Mouse (Mus musculus): ENCODE measurements at regions not wholly inside any gene's neighbourhood (a gene's known extent, or its start where the extent isn't known, plus 50 kb on each side); places are given as distances from the start of the nearest gene placed in this dataset.
A peak's percentile ranks its signal among the peaks of the same experiment; 100 is the strongest.
"Not testable (repeated sequence)": the region's sequence is repeated elsewhere in the genome, so short reads cannot be mapped to it uniquely, and the experiment has no call there.

GRCm38 (mm10) chr16:30790551-30791001 is 191.1 kb downstream of the Fam43a start:
- ATAC-seq (replicated peaks; ENCODE audit: low FRiP score, low TSS enrichment, poor library complexity, severe bottlenecking), result peak; percentile 52; the same call in 1 of the 2 replicates

GRCm38 (mm10) chr16:30791048-30791855 is 191.7 kb downstream of the Fam43a start:
- no peak for ATAC-seq (replicated peaks; ENCODE audit: low FRiP score, low TSS enrichment, poor library complexity, severe bottlenecking)

GRCm38 (mm10) chr16:30792738-30793377 is 193.3 kb downstream of the Fam43a start:
- peak; percentile 20; the same call in 1 of the 2 replicates for ATAC-seq (replicated peaks; ENCODE audit: low FRiP score, low TSS enrichment, poor library complexity, severe bottlenecking)

- ATAC-seq (replicated peaks; ENCODE audit: low FRiP score, low TSS enrichment, poor library complexity, severe bottlenecking), result no peak
Measured at GRCm38 (mm10) chr16:30793378-30793753, 193.8 kb downstream of the Fam43a start.

GRCm38 (mm10) chr16:30793856-30794255 is 194.3 kb downstream of the Fam43a start:
- ATAC-seq (replicated peaks; ENCODE audit: low FRiP score, low TSS enrichment, poor library complexity, severe bottlenecking), result no peak

GRCm38 (mm10) chr16:30795501-30795904 is 196.0 kb downstream of the Fam43a start:
- no peak for ATAC-seq (replicated peaks; ENCODE audit: low FRiP score, low TSS enrichment, poor library complexity, severe bottlenecking)

GRCm38 (mm10) chr16:30796103-30796502 is 196.6 kb downstream of the Fam43a start:
- ATAC-seq (replicated peaks; ENCODE audit: low FRiP score, low TSS enrichment, poor library complexity, severe bottlenecking), result no peak

GRCm38 (mm10) chr16:30797006-30797405 is 197.5 kb downstream of the Fam43a start:
- no peak for ATAC-seq (replicated peaks; ENCODE audit: low FRiP score, low TSS enrichment, poor library complexity, severe bottlenecking)

GRCm38 (mm10) chr16:30797973-30798471 is 198.5 kb downstream of the Fam43a start:
- no peak for ATAC-seq (replicated peaks; ENCODE audit: low FRiP score, low TSS enrichment, poor library complexity, severe bottlenecking)

- no peak for ATAC-seq (replicated peaks; ENCODE audit: low FRiP score, low TSS enrichment, poor library complexity, severe bottlenecking)
Measured at GRCm38 (mm10) chr16:30798536-30798935, 199.0 kb downstream of the Fam43a start.

GRCm38 (mm10) chr16:30799699-30800483 is 200.4 kb downstream of the Fam43a start:
- ATAC-seq (replicated peaks; ENCODE audit: low FRiP score, low TSS enrichment, poor library complexity, severe bottlenecking), result no peak

- ATAC-seq (replicated peaks; ENCODE audit: low FRiP score, low TSS enrichment, poor library complexity, severe bottlenecking), result no peak
Measured at GRCm38 (mm10) chr16:30804018-30804417, 204.5 kb downstream of the Fam43a start.

- ATAC-seq (replicated peaks; ENCODE audit: low FRiP score, low TSS enrichment, poor library complexity, severe bottlenecking), result not testable (repeated sequence)
Measured at GRCm38 (mm10) chr16:30806206-30806605, 206.7 kb downstream of the Fam43a start.

GRCm38 (mm10) chr16:30818541-30819120 is 219.1 kb downstream of the Fam43a start:
- no peak for ATAC-seq (replicated peaks; ENCODE audit: low FRiP score, low TSS enrichment, poor library complexity, severe bottlenecking)

GRCm38 (mm10) chr16:30819342-30819741 is 219.8 kb downstream of the Fam43a start:
- no peak for ATAC-seq (replicated peaks; ENCODE audit: low FRiP score, low TSS enrichment, poor library complexity, severe bottlenecking)

GRCm38 (mm10) chr16:30820234-30820633 is 220.7 kb downstream of the Fam43a start:
- no peak for ATAC-seq (replicated peaks; ENCODE audit: low FRiP score, low TSS enrichment, poor library complexity, severe bottlenecking)

- no peak for ATAC-seq (replicated peaks; ENCODE audit: low FRiP score, low TSS enrichment, poor library complexity, severe bottlenecking)
Measured at GRCm38 (mm10) chr16:30820761-30821160, 221.2 kb downstream of the Fam43a start.

GRCm38 (mm10) chr16:30821191-30821910 is 221.8 kb downstream of the Fam43a start:
- ATAC-seq (replicated peaks; ENCODE audit: low FRiP score, low TSS enrichment, poor library complexity, severe bottlenecking), result no peak
